Mouse (Mus musculus) urinary bladder, postnatal 10 days (tissue): ENCODE results near the gene 2310033P09Rik.
A peak's percentile ranks its signal among the peaks of the same experiment; 100 is the strongest.
"Not testable (repeated sequence)": the region's sequence is repeated elsewhere in the genome, so short reads cannot be mapped to it uniquely, and the experiment has no call there.

Experiments used
- DNase-seq: peaks from one replicate; pipeline ENCODE4 v3.0.0; 2022; ENCODE audit warnings: low spot score

2310033P09Rik gene

GRCm38 (mm10) chr11:59201216-59202002, 6.7 kb upstream of the 2310033P09Rik start:
- no peak for DNase-seq

DNA sequence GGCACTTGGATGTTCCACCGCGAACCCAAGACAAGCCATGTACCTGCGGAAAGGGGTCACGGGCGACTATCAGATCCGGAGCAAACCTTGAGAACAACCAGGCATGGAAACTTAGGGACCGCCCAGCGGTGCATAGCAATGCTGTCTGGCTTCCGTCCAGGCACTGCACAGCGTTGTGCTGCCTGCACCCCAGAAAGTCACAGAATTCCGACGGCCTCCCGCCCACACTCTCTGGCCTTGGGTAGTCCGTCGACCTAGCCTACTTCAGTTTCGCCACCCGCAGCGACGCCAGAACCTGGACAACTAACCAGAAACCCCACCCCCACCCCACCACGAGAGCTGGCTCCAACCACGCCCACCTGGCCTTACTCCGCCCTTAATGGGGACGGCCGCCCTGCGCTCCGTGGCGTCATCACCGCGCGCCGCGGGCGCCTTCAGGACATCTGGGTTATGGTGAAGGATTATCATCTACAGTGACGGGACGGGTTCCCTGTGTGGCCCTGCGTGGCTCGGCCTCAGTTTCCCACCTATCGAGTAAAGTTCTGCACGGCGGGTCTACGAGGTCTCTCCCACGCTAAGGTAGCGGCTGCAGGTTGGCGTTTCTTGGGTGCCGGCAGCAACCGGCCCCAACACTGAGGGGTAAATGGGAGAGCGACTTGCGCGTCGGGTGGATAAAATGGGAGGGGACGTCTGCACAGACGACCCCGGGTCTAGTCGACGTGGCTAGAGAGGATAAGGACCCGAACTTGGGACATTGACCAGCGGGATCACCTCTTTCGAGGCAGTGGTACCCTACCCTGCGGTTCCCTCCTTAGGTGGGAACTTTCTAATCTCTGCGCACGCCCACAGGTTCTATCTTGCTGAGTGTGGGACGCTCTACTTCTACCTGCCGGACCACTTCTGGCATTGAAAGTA, 5.8 kb upstream of the 2310033P09Rik start, which contains the start of gene Mrpl55:
Mrpl55 (plus strand) TSS at position 406 of the 915 bp plus-strand sequence.
- peak; percentile 76 for DNase-seq

DNA sequence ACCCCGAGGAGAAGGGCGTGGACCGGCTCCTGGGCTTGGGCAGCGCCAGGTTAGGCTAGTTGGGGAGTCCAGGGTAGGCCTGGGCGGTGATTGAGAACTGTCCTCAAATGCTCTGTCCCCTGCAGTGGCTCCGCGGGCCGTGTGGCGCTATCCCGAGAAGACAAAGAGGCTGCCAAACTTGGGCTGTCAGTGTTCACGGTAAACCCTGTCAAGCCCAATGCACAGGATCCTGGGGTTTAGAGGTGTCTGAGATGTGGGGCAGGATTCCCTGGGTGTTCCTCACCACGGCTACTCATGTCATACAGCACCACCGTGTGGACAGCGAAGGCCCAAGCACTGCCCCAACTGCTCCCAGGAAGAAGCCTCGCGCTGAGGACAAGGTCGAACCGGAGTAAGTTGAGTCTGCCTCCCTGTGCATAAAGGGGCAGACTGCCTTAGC, 901 bp downstream of the 2310033P09Rik start:
- no peak for DNase-seq

DNA sequence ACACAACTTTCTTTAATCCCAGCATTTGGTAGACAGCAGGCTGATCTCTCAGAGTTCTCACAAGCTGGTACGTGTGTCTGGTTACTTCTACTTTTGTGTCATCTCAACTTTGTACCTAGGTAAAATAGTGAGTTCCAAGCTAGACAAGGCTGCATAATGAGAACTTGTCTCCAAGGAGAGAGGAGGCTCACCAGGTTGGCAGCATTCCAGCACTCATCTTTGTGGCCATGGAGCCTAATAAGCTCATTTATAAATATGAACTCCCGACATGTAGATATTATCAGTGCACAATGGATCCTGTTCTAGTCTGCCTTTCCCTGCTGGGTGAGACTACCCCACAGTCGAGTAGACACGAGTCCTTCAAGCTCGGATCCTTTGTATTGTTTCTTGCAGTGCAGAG, 1.5 kb downstream of the 2310033P09Rik start:
- DNase-seq, result no peak

DNA sequence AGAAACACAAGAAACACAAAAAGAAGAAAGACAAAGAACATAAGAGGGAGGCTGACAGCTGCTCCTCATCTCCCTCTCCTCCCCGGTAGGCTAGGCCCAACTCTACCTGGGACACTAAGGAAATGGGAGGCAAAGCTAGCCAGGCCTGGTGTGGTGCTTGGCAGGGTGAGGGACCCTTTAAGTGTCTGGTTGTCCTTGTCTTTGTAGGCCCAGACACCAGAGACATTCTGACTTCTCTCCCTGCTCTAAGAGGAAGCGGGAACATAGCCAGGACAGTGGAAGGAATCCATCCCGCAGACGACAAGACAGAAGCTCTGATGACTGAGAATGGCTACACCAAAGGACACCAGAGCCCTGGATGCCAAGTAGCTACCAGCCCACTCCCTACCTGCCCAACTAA, 1.9 kb downstream of the 2310033P09Rik start:
- no peak for DNase-seq

- DNase-seq, result not testable (repeated sequence)
Observed at GRCm38 (mm10) chr11:59211561-59211960, 3.4 kb downstream of the 2310033P09Rik start.

- DNase-seq, result not testable (repeated sequence)
Observed at GRCm38 (mm10) chr11:59212320-59212719, 4.2 kb downstream of the 2310033P09Rik start.

DNA sequence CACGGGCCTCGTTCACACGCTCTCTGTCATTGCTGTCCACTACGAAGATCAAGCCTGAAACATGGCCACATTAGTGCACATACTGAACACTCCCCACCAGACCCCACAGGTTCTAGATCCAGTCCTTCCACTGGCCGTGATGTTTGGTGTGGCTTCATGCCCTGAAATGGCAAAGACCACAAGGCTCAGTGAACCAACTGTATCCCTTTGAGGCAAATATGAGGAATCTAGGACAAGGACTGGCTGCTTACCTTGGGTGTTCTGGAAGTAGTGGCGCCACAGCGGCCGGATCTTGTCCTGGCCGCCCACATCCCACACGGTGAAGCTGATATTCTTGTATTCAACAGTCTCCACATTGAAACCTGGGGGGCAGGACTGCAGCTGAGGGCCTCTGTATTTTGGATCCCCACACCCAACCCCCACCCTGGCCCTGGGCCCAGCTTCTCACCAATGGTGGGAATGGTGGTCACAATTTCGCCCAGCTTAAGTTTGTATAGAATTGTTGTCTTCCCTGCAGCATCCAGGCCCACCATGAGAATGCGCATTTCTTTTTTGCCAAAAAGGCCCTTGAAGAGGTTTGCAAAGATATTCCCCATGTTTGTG, 4.9 kb downstream of the 2310033P09Rik start:
- no peak for DNase-seq

DNA sequence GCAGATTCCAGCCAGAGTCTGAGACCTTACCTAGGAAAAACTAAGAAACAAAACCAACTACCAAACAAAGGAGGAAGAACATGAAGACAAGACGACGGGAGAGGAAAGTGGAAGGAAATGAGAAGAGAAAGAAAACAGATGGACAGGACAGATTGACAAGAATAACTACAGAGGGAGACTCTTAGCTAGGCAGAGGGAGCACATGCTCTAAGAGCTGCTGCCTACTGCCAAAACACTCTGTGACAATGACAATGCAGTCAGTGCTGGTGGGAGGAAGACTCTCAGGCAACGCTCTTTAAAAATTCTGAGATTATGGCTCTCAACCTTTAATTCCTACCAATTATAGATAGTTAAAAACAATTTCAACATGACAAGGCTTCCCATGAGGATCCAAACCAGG, 8.8 kb downstream of the 2310033P09Rik start:
- no peak for DNase-seq

- DNase-seq, result no peak
Observed at GRCm38 (mm10) chr11:59218389-59218998, 10.4 kb downstream of the 2310033P09Rik start.

- DNase-seq, result no peak
Observed at GRCm38 (mm10) chr11:59219064-59219463, 10.9 kb downstream of the 2310033P09Rik start.

- no peak for DNase-seq
Observed at GRCm38 (mm10) chr11:59221604-59222003, 13.5 kb downstream of the 2310033P09Rik start.

GRCm38 (mm10) chr11:59222306-59222705, 14.2 kb downstream of the 2310033P09Rik start:
- no peak for DNase-seq

DNA sequence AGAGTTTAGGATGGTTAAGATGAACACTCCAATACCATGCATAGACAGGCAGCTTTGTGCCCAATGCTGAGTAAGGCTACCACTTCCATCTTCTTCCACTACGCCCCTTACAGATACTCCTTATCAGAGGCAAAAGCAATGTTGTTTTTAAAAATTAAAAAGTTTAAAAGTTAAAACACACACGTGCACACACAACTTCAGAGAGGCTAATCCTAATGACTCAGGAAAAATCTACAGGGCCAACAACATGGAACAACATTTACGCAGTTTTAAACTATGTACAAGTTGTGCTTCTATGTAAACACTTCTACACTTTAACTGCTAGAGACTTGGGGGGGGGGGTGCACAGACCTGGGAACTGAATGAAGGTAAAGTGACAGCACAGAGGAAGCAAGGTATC, 15.9 kb downstream of the 2310033P09Rik start:
- DNase-seq, result no peak

- no peak for DNase-seq
Observed at GRCm38 (mm10) chr11:59224470-59224869, 16.3 kb downstream of the 2310033P09Rik start.

GRCm38 (mm10) chr11:59225167-59225566, 17.0 kb downstream of the 2310033P09Rik start:
- no peak for DNase-seq

DNA sequence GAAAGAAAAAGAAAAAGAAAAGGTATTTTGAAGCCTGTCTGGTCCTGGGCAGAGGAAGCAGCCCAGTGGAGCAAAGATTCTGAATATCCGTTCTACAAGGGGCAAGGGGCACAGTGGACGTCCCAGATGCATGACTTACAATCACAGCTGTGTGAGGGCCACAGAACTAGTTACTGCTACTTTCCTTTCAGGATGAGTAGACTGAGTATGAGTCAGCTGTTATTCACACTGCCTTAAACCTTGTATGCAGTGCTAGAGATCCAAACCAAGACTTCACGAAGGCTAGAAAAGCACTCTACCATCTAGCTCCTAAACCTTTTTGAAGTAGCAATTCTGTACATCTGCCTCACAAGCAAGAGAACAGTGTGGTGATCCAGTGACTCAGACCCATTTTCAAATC, 18.1 kb downstream of the 2310033P09Rik start:
- no peak for DNase-seq

DNA sequence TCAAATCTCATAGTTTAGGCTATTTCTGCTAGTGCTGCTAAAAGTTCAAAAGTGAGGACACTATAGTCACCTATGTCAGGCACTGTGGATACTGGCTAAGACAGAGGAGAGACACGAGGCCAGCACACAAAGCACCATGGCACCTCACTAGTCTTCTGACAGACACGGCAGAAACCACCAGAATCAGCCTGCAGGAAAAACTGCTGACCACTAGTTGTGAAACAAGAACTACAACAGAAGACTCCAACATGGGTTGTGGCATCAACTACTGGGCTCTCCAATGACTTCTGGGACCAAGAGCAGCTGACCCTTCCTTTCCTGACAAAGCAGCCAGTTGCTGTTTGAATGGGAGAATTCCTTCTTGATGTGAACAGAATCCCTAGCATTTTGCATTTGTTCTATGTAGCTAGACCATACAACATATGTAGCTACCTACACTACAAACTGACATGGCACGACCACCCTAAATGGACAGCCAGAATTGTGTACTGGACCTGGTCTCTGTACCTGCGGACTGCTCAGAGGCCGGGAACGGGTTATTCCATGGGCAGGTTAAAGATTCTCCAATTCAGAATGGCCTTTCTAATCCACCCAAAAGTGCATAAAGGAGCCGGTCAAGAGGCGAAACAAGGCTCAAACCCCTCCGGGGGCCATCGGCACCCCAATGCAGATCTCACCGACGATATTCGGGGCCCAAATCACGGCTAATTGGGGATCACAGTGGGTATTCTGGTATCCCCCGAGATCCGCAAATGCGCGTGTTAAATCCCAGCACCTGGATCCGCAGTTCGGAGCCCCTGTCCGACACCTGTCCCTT, 18.9 kb downstream of the 2310033P09Rik start:
- no peak for DNase-seq

- DNase-seq, result no peak
Observed at GRCm38 (mm10) chr11:59227604-59228121, 19.5 kb downstream of the 2310033P09Rik start.

GRCm38 (mm10) chr11:59228122-59228953, 20.2 kb downstream of the 2310033P09Rik start, which contains the start of gene Arf1:
Arf1 (minus strand) TSS chr11:59228270.
- DNase-seq, result peak; percentile 83
